Mouse (Mus musculus) B cell, adult 2 months (primary cell): ENCODE data around the gene Hinfp.
"Not testable (repeated sequence)": the region's sequence is repeated elsewhere in the genome, so short reads cannot be mapped to it uniquely, and the experiment has no call there.

Experiments
- DNase-seq, 2 experiments: peaks; one replicate each; pipeline ENCODE4 v3.0.0; 2022

Gene Hinfp

DNA sequence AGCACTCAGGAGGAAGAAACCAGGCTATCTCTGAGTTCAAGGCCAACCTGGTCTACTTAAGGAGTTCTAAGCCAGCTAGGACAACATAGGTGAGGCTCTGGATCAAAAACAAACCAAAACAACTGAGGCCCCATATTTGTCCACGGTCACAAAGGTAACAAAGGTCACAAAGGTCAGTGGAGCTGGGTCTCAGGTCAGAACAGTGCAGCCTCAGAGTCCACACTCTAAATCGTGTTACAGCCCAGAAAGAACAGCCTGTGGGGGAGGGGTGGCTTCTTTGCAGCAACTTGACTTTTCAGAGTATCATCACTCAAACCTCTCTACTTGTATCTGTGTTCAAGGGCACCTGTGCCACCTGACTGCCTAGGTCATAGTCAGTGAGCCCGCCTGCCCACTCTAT lies 4.3 kb upstream of the Hinfp start:
- no peak for DNase-seq

DNA sequence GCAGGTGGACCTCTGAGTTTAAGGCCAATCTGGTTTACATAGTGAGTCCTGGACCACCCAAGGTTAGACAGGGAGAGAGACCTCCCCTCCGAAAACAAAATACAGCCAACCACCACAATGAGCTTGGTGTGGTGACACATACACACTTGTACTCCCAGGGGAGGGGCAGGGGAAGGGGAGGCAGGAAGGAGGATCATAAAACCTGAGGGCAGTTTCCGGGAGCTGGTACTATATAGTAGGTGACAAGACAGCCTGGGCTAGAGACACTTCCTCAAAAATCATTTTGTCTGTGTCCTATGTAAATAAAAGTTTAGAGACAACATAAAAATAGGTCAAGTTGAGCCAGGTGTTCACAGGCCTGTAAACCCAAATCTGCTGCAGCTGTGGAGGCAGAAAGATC lies 1.8 kb upstream of the Hinfp start:
- DNase-seq, result peak; percentile 55 to 61

DNA sequence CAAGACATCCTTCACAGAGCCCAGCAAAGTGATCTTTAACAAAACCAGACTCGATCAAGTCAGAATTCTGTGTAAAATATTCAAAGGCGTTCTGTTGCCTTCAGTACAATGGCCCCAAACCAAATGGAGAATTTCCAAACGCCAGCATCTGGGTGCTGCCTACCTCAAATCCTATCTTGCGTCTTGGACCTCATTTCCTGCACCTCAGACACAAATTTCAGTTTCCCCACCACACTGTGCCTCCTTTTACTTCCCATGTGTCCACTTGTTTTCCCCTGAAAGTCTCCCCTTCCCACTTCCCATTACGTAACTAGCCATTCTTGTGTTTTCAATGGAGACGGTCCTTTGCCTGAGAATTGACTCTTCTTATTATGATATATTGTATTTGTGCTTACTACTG lies 1.1 kb upstream of the Hinfp start:
- no peak for DNase-seq

DNA sequence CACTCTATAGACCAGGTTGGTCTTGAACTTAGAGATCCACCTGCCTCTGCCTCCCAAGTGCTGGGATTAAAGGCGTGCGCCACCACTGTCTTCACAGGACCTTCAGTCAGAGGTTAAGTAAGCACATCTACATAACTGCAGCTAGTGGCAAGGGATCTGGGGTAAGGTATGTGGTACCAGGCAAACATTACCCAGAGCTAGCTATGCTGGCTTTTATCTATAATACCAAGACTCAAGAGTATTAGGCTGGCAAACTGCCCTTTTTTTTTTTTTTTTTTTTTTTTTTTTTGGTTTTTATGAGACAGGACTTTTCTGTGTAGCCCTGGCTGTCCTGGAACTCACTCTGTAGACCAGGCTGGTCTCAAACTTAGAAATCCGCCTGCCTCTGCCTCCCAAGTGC lies 5.5 kb downstream of the Hinfp start:
- DNase-seq, result not testable (repeated sequence)

DNA sequence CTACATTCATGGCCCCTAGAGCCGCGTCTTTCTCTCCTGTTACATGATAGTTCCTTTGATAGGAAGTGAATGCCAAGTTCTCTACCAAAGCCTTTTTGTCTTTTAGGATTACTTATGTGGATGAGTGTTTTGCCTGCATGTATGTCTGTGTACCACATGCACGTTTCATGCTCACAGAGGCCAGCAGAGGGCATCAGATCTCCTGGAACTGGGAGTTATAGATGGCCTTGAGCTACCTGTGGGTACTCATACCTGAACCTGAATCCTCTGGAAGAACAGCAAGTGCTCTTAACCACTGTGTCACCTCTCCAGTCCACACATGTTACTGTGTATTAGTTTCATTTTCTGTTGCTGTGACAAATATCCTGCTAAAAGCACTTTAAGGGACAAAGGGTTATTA lies 13.0 kb downstream of the Hinfp start:
- peak; percentile 69 to 71 for DNase-seq

DNA sequence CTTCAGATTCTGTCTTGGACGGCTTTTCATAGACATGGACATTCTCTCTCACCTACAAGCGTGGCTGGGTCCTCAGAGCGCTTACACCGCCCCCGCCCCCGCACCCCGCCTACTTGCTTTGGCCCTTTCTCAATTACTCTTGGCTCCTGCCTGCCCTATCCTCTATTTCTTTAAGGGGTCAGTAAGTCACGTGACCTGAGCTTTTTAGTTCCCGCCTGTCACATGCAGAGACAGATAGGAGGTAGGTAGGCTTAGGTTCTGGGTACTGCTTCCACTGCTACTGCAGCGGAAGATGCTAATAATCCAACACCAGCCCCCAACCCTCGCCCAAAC lies 16.5 kb downstream of the Hinfp start:
- DNase-seq, result no peak

DNA sequence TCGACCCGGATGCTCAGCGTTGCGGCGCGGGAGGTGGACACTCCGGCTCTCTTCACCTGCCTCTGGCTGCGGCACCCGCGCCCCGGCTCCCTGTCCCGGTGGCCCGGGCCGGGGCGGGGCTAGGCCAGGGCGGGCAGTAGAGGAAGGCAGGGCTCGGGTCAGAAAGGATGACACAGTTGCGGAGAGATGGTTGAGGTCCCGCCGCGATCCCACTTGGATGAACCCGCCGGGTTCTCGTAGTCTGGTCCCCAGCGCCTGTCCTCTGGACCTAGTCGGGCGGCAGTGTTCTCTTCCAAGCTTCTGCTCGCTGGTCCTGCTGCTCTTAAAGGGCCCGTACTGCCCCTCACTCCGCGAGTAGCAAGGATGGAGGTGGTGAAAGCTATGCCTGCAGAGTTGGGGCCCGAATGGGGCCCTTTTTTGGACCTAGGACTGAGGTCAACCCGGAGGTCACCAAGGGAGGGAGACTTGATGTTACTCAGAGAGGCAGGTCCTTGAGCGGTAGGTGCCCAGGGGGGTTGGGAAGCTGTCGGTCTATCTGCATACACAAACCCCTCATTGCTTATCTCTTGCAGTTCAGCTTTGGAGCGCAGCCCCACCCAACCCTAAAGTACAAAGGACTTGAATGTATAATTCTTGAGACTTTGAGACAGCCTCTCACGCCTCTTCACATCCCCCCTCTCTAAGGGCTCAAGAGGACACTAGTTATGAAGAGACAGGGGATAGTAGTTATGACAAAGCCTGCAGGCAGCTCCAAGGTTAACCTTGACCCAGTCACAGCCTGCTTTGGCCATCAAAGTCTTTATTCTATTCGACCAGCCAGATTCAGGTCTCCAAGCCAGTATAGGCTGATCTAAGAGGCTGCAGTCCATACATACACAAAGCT lies 17.2 kb downstream of the Hinfp start, which contains the start of gene Abcg4:
TSS of gene Abcg4 (minus strand) at position 540 of the 883 bp plus-strand sequence.
- DNase-seq, result peak; percentile 15 to 29

DNA sequence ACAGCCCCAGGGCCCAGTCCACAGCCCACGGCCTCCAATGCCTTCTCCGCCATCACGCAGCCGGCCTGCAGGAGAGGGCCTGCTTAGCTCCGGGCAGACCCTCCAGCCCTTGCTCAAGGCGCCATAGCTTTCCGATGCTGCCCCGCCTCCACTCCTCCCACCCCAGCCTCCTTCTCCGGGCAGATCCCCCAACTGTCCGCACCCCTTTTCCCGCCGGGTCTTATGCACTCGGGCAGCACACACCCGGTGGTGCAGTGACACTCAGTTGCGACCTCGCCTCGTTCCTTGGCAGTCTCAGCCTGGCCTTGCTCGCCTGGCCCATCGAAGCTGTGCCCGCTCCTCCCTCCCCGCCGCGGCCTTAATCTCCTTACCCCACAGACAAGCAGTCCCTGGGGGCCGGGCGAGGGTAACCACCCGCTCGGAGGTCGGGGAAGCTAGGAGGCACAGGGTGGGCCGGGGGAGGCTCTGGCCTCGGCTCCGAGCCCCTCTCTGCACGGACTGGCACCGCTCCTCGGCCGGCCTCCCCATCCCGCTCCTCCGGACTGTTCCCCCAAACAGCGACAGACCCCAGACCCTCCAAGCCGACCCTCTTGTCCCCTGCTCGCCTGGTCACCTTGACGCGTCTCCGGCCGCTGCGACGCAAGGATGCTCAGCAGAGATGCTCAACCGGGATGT lies 17.9 kb downstream of the Hinfp start:
- DNase-seq, result peak; percentile 26 to 27

DNA sequence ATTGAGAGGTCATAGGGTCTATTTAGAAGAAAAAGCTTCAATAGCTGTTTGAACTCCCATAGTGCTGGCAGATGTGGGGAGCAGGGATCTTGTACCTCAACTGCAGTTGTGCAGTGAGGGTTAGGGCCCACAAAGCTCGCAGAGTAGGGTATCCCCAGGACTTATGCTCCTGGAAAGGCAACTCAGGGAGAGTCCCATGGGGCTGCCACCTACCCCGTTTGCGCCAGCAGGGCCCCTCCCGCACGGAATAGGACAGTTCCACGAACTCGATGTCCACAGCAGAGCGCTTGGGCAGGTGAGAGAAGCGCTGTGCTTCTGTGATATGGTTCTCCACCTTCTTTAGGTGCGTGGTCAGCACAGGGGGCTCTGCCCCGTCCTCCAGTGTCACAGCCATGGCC lies 18.5 kb downstream of the Hinfp start:
- peak; percentile 21 to 27 for DNase-seq

DNA sequence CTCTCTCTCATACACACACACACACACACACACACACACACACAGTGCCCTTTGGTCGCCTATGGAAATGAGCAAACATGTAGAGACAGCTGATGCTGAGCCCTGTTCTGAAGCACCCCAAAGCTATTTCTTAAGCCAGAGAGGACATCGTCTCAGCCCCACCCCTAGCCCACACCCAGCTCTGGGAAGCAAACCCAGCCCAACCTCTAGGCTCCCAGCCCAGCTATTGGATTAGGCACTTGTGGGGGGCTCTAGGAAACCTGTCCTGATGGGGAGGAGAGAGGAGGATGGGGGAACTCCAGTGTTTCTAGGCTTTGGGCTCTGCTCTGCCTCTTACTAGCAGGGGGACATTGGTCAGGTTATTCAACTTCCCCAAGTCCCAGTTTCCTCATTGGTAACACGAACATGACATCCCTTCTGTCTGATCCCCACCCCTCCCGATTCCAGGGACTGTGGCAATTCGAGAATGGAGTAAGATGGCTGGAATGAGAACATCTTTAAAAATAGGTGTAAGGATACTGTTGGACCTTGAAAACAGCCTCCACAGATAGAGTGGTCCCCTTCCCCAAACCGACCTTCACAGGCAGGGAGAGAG lies 19.1 kb downstream of the Hinfp start:
- DNase-seq, result no peak

DNA sequence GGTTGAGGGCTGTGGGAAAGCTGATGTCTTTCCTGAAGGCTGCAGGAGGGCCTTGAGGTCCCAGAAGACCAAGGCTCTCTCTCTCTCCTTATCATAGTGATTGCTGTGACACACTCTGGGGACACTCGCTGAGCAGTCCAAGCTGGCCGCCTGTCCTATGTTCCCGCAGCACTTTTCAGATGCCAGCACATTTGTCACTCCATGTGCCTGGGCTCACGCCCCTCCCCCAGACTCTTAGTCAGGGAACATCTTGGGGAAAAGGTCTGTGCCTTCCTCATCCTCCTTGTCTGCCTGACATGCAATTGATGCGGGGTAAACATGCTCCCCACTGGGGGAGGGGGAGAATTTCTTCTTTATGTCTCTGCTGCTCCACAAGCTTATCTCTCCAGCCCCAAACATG lies 22.3 kb downstream of the Hinfp start:
- no peak for DNase-seq

DNA sequence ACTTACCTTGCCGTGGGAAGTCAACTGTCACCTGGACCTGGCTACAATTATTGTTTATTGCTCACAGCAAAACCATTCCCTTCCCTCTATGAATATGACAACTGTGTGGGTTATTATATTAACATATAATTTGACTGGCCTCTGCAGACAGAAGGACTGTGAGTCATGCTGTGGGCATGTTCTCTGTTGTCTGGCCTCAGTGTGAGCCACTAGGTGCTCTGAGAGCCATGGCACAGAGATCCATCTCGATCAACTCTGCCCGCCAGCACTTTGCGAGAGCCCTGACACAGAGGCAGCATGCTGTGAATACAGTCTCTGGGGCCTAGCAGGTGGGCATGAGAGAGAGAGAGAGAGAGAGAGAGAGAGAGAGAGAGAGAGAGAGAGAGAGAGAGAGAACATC lies 35.5 kb downstream of the Hinfp start:
- no peak for DNase-seq

DNA sequence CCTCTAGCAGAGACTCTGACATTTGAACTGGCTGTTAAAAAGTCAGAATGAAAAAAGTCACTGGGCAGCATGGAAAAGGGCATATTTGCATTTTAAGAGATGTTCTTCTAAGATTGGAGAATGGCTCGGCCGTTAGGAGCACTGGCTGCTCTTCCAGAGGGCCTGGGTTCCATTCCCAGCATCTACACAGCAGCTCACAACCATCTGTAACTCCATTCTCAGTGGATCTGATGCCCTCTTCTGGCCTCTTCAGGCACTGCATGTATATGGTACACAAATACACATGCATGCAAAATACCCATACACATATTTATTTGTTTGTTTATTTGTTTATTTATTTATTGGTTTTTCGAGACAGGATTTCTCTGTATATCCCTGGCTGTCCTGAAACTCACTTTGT lies 36.4 kb downstream of the Hinfp start:
- peak; percentile 70 to 74 for DNase-seq

DNA sequence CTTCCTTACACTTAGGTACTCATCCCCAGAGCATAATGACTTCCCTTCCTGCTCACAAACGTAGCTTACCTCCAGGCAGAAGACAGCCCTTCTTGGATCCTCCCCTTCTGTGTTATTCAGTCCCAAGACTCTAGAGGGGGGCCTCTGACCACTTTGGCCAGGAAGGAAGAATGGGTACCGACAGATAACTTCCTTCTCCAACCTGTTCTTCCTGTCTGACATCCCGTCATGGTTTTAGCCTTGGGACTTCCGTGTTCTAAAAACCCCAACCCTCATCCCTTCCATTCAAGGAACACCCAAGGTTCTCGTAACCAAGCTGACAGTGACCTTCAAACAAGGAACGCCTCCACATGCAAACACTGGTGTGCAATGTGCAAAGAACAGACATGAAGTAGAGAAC lies 37.0 kb downstream of the Hinfp start, which contains the start of gene Nlrx1:
TSS of gene Nlrx1 (minus strand) at position 168 of the 400 bp plus-strand sequence.
- DNase-seq, result no peak

DNA sequence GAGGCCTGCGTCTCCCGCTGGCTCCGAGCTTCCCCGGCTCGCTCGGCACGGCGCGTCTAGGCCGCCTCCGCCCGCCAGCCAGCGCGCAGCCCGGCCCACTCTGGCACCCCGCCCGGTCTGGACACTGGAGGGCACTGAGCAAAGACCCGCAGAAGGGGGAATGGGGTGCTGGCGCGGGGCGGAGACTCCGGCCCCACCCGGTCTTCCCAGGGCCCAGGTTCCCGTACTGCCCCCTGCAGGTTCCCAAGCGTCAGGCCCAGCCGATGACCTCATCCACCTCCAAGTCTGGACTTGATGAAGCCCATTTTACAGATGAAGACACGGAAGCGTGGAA lies 37.5 kb downstream of the Hinfp start:
- DNase-seq, result peak; percentile 85 to 86

DNA sequence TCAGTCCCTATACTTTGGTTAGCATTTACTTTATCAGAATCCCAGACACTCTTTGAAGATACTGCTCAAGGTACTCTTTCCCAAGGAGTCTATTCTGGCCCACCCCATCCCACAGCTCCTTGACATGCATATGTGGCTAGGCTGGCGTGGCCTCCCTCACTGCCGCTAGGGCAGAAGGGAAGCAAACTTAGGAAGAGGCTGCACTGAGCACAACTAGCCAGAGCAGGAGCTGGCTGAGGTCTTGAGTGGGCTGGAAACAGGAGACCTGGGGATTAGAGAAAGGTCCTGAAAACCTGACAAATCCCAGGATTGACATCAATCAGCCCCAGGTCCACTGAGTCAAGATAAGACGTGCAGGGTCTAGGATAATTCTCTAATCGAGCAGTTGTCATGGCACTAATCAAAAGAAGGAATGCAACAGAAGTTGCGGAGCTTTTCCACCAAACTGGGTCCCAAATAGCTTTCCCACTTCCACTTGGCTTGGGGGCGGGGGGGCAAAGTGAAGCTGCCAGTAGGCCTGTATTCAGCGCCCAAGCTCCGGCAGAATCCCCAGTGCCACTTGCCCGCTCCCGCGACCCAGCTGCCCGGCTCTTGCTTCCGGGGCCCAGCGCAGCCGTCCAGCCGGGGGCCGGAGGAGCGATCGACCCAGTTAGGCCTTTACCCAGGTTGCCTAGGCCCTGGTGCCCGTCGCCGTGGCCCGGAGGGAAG lies 38.0 kb downstream of the Hinfp start:
- no peak for DNase-seq

DNA sequence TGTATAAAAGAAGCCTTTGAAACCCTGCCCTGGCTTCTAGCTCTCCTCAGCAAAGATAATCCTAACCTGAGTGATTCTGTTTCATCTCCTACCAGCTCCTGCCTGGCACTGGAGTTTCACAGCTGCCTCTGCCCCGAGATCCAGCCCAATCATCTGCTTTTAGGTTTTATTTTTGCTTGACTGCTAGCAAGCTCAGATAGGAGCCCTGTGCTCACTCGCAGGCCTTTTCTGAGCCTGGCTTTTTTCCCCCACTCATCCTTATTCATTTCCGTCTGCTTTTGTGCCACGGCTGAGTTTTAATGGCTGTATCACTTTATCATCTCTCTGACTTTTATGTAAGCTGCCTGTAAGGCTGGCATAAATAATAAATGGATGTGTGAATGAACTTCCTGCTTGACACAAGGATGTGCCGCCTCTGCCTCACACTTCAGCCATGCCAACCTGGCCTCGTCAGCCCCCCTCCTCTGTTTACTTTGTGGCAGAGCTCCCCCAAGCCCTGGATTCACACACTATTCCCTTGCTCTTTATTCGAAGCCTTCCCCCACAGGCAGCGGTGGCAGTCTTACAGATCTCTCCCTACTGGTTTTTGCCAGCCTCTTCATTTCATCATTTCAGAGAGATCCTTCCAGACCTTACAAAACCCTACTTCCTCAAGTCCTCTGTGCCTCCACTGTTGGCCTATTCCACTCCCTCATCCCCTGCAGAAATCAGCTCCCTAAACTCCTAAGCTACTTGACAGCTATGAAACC lies 38.8 kb downstream of the Hinfp start:
- no peak for DNase-seq

DNA sequence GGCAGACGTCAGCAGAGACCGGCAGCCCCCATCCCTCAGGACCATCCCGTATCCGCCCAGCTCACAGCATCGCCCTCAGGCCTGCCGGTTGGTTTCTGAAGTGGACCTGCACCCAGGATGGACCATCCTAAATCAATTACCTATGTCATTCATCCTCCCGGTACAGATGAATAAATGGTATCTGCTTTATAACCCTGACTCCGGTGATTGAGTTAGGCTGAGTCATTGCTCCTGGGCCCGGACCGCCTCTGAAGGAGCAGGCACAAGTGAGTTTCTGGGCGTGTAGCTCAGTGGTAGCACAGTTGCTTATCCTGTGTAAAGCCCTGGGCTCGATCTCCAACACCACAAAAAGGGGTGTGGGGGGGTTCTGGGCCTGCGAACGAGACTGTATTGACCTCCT lies 44.1 kb downstream of the Hinfp start:
- no peak for DNase-seq

DNA sequence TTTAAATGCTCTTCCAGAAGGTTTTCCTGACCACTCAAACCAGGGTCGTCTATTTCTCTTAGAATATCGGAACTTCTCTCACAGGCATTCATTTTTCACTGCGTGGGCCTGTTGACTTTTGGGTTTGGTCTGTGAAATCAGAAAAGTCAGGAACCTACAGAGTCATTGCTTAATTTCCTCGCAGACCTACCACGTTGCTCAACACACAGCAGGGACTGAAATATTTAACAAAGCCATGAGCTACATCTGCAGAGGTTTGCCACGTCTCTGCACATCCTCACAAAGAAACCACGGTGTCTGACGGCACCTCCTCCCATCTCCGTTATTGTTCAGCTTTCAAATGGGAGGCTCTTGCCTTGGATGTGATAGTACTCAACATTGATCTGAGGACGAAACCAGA lies 46.5 kb downstream of the Hinfp start:
- no peak for DNase-seq

DNA sequence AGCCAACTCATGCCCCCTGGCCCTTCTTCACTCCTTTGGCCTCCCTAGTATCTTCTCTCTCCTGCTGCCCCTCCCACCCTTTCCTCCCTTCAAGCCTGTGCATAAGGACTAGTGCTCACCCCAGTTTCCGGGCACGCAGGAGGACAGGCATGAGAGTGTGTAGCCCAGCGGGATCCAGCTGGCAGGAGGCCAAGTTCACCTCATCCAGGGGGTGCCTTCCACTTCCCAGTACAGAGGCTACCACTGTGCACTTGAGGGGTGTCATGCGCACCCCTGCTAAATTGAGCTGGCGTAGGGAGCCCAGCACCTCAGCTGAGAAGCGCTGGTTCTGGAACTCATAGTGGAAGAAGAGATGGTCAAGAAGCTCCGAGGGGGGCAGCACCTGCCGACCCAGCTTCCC lies 49.3 kb downstream of the Hinfp start:
- DNase-seq, result no peak

DNA sequence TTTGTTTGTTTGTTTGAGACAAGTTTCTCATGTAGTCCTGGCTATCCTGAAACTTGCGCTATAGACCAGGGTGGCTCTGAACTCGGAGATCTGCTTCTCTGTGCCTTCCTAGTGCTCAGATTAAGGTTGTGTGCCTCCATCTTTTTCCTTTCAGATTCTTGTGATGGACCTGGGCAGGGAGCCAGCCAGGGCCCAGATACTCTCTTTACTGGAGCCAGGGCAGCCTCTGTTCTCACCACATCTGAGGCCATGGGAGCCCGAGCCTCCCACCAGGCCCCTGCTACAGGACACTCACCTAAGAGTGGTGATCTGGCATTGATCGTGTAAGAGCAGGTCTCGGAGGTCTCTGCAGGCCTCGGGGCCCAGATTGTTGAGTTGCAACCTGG lies 50.3 kb downstream of the Hinfp start:
- no peak for DNase-seq

DNA sequence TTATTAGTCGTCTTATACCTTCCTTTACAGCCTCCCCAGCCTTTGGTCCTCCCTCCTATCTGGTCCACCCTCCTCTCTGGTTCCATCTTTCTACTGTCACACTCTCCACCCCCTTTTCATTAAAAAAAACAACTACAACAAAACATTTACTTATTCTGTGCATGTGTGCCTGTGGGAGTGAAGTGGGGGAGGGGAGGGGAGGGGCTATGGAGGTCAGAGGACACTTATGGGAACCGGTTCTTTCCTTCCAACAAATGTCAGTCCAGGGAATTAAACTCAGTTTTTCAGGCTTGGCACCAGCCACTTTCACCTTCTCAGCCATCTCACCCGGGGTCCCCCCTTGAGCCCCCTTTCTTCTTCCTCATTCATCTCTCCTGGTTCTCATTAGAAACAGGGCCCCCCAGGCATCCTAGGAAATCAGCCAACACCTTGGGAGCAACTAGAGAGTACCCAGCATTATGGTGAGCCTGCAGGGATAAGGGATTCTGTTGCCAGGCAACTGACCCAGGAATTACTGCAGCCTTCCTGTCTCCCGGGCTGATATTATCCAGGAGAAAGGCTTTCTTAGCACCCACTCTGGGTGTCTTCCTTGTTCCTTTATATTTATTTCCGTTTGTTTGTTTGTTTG lies 50.8 kb downstream of the Hinfp start:
- no peak for DNase-seq
